Mouse (Mus musculus): Measurements from ENCODE around the gene Ech1.
A peak's percentile ranks its signal among the peaks of the same experiment; 100 is the strongest.

The Ech1 gene

GRCm38 (mm10) chr7:28862817-28863499 lies 37.9 kb downstream of the Ech1 start:
- DNase-seq (ENCODE audit: low spot score): no peak

DNA sequence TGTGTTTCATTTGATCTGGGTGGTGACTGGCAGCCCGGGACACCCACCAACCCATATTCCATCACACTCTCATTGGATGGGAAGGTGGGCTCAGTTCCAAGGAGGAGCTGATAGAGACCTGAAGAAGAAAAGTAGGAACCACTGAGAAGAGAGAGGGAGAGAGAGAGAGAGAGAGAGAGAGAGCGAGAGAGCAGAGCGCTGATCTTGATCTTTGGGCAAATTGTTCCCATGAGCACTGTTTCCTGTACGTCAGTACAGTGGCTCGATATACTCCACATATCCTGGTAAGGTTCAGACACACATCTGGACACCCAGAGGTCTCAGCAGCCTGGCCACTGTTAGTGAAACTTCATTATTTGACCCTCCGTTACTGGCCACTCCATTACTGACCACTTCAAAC lies 38.5 kb downstream of the Ech1 start, which contains the start of gene Lgals7:
Lgals7 (plus strand) TSS at position 314 of the 400 bp plus-strand sequence.
- no peak for DNase-seq (ENCODE audit: low spot score)

GRCm38 (mm10) chr7:28864288-28864750 lies 39.3 kb downstream of the Ech1 start:
- no peak for DNase-seq (ENCODE audit: low spot score)

DNA sequence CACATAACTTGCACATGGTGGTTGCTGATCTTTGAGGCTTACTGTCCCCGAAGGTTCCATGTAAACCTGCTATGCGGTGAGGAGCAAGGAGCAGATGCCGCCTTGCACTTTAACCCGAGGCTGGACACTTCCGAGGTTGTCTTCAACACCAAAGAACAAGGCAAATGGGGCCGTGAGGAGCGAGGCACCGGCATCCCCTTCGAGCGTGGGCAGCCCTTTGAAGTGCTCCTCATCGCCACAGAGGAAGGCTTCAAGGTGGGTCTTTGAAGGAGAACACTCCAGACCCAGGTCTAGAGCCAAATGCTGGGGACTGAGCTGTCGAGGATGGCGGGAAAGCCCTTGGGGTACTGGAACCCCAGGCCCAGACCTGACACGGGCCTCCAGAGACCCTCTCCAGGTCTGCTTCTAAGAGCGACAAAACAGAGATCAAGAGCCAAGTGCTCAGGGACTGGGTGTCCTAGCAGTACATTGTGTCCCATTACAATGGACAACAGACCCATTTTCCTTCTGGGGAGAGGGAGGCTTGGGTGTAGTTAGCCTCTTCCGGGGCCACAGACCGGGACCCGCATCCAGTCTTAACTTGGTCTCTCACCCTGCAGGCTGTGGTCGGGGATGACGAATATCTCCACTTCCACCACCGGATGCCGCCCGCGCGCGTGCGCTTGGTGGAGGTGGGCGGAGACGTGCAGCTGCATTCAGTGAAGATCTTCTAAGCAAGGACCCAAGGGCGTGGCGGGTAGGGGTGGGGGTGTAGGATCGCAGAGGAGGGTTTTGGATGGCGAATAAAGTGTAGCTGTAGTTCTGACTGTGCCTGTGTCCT lies 40.7 kb downstream of the Ech1 start:
- DNase-seq (ENCODE audit: low spot score): peak; percentile 91

DNA sequence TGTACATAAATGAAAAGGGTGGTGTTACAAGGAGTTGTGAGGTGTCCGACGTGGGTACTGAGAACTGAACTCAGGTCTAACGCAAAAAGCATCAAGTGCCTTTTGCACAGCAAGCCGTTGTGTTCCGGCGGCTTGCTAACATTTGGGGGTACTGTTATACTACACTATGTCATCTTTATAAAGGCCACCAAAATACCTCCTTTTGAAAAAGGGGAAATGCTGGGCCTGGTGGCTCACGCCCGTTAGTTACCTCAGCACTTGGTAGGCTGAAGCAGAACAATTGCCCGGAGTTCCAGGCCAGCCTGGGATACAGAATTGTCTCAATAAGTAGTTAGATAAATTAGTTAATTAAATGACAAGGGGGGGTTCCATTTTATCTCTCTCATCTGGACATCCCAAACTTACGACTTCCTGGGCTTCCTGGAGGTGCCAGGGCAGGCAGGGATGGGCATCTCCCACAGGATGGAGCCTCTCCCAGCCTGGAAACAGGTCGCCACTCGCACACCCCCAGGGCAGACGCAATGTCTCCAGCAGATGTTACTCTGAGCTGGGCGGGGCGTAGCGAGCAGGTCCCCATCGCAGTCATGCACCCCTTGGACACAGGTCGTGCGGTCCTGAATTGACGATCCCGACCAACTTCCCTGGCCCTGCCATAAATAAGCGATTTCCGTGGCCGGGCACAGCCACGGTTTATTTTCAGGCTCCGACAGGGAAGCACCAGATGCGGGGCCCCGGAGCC lies 41.9 kb downstream of the Ech1 start:
- DNase-seq (ENCODE audit: low spot score): peak; percentile 9

- peak; percentile 79 for DNase-seq (ENCODE audit: low spot score)
These were observed 42.7 kb downstream of the Ech1 start for GRCm38 (mm10) chr7:28867508-28868340.

GRCm38 (mm10) chr7:28870901-28871664 lies 46.1 kb downstream of the Ech1 start:
- DNase-seq (ENCODE audit: low spot score): no peak

DNA sequence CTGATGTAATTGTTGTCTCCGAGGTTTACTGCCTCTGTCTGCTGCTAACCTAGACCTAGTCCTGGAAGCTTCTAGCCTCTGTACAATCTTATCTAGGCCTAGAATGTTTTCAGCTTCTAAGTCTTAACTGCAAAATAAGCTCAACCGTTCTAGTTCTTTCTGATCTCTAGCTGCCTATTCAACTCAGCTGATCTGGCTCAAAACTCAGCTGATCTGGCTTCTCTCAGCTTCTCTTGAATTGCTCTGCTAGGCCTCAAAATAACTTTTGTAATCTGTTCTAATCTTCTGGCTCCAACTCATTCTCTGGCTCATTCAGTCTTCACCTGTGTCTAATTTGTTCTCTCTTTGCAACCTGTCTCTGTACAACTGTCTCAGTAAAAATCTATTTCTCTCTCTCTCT lies 49.5 kb downstream of the Ech1 start:
- no peak for DNase-seq (ENCODE audit: low spot score)

- DNase-seq (ENCODE audit: low spot score): no peak
These were observed 51.1 kb downstream of the Ech1 start for GRCm38 (mm10) chr7:28876099-28876498.

DNA sequence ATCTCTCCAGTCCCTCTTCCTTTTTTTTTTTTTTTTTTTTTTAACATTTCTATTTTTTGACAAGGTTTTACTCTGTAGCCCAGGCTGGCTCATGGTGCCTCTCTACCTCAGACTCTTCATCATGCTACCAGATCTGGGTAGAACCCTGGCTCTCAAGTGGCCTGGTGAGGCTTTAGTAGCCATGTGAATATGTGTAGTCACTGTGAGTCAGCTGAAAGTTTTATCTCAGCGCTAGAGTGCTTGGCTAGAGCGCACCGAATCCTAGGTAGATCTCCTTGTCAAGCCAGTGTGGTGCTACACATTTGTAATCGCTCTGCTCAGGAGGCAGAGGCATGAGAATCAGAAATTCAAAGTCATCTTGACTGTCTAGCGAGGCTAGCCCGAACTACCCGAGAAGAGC lies 52.1 kb downstream of the Ech1 start:
- no peak for DNase-seq (ENCODE audit: low spot score)

GRCm38 (mm10) chr7:28877856-28878255 lies 52.8 kb downstream of the Ech1 start:
- DNase-seq (ENCODE audit: low spot score): no peak

DNA sequence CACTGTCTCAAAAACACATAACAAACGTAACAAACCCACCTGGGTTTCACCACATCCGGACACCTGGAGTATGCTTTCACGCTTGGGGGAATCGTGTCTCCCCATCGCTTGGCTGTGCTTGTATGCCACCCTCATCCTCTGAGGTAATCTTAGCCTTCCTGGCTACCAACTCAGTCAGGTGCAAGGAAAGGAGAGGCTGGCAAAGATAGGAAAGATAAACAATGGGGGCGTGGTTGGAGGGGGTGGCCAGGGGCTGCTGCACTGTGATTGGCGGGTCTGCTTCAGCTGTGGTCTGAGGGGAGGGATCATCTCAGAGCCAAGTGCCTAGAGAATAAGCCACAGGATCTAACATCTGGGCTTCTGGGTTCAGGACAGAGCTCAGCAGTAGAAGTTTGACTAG lies 54.6 kb downstream of the Ech1 start:
- no peak for DNase-seq (ENCODE audit: low spot score)

GRCm38 (mm10) chr7:28880554-28880953 lies 55.5 kb downstream of the Ech1 start:
- DNase-seq (ENCODE audit: low spot score): no peak

DNA sequence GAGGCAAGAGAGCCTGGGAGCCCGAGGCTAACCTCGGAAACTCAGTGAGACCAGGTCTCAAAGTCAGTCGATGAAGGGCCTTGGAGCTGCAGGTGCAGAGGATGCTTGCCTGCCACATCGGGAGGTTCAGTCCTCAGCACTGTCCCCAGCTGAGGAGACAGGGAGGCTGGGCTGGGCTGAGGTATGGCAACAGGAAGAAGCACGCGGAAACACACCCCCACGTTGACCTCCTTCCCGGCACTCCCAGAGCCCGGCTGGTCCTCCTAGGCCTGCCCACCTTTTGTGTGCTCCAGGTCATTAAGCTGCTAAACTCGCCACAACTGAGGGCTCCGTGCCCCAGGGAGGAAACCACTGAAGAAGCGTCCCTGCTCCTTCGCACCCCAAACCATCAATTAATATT lies 56.2 kb downstream of the Ech1 start, which contains the start of gene Capn12:
Capn12 (plus strand) TSS at position 224 of the 400 bp plus-strand sequence.
- no peak for DNase-seq (ENCODE audit: low spot score)

Measured in lung, postnatal 25 days (tissue).